Mouse (Mus musculus) cortical plate, adult 2 months (tissue): Measurements from ENCODE around the gene Tdrd1.

Experiments used
- CTCF ChIP-seq: fragments of 200-500 bp; IDR thresholded peaks from 2 replicates; pipeline ENCODE4 v1.5.1; 2011; ENCODE audit warnings: mild to moderate bottlenecking, control low read depth, low read length; ENCODE audit not compliant: insufficient read depth; ENCODE audit errors: extremely low read depth
- POLR2A ChIP-seq: fragments of 200-500 bp; IDR thresholded peaks from 2 replicates; pipeline ENCODE4 v1.6.1; 2011; ENCODE audit warnings: mild to moderate bottlenecking, low read length, control low read depth; ENCODE audit not compliant: insufficient read depth; ENCODE audit errors: extremely low read depth

DNA sequence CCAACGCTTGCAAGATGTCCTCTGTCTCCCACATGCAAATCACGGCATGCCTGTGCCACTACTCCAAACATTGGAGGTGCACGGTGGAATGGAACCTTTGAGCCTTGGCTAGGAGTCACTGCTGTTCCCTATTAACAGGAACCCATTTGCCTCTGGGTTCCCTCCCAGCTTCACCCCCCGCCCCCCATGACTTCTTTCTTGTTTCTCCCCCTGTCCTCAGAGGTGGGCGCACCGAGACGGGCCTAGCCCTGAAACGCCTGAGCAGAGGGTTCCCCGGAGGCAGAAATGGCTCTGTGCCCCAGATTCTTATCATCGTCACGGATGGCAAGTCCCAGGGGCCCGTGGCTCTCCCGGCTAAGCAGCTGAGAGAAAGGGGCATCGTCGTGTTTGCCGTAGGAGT, 71.6 kb downstream of the Tdrd1 start:
- TF ChIP-seq CTCF (no peak), POLR2A (no peak)
